Mouse (Mus musculus) forebrain, postnatal 0 days (tissue): ENCODE results near the gene Zbtb17. TPM values are rescaled to one million over a fixed set of nuclear protein-coding genes. Genes with fewer than 3 reads are reported as not detected.

Experiments
- ATAC-seq: fragments of 200-750 bp; cut with Nextera tagmentation; 2 replicates; pipeline ENCODE4 v1.8.0; 2017; ENCODE audit warnings: mild to moderate bottlenecking, moderate library complexity
- DNase-seq: peaks from one replicate; pipeline ENCODE4 v3.0.0-alpha.2; 2015
- H3K27ac ChIP-seq: fragments of 300-500 bp; sonication (generic); 2 replicates; pipeline ENCODE4 v1.5.1; 2014; ENCODE audit warnings: low read depth, mild to moderate bottlenecking, antibody characterized with exemption, low read length, moderate library complexity, mixed read lengths
- H3K27me3 ChIP-seq: fragments of 300-500 bp; sonication (generic); 2 replicates; pipeline ENCODE4 v1.6.1; 2014; ENCODE audit warnings: mild to moderate bottlenecking, low read length, mixed read lengths; ENCODE audit not compliant: insufficient read depth
- H3K36me3 ChIP-seq: fragments of 300-500 bp; sonication (generic); 2 replicates; pipeline ENCODE4 v1.6.1; 2014; ENCODE audit warnings: mild to moderate bottlenecking, moderate library complexity; ENCODE audit not compliant: insufficient read depth
- H3K4me1 ChIP-seq: fragments of 300-500 bp; sonication (generic); 2 replicates; pipeline ENCODE4 v1.6.1; 2014; ENCODE audit warnings: antibody characterized with exemption; ENCODE audit not compliant: insufficient read depth
- H3K4me2 ChIP-seq: fragments of 300-500 bp; sonication (generic); 2 replicates; pipeline ENCODE4 v1.6.1; 2014; ENCODE audit warnings: low read depth, mild to moderate bottlenecking, moderate library complexity
- H3K4me3 ChIP-seq: fragments of 300-500 bp; sonication (generic); 2 replicates; pipeline ENCODE4 v1.5.1; 2014; ENCODE audit warnings: low read depth, low read length, mixed read lengths
- H3K9ac ChIP-seq: fragments of 300-500 bp; sonication (generic); 2 replicates; pipeline ENCODE4 v1.6.1; 2014; ENCODE audit warnings: mild to moderate bottlenecking
- H3K9me3 ChIP-seq: fragments of 300-500 bp; sonication (generic); 2 replicates; pipeline ENCODE4 v1.6.1; 2016; ENCODE audit warnings: low read length
- CTCF ChIP-seq: sonication (generic); IDR thresholded peaks from 2 replicates; pipeline ENCODE4 v1.5.1; 2016; ENCODE audit warnings: antibody characterized with exemption, control low read depth, low read depth
- WGBS: fragments of 180-500 bp; shearing (Covaris S2); extraction: QIAGEN DNeasy Blood & Tissue Kit; methylation state at CpG from one replicate; pipeline ENCODE4 v1.1.7; 2014; 5-methylcytosine and 5-hydroxymethylcytosine counted together
- polyA plus RNA-seq: library from polyadenylated mRNA; unstranded; fragments of >200 nt; fragmentation: Nextera tagmentation; extraction: Ambion mirVana; gene quantifications from 2 replicates; pipeline ENCODE4 v1.2.1, GENCODE M21; 2015
- total RNA-seq: library from RNA; depleted of rRNA; stranded (reverse); fragments of >200 nt; gene quantifications from 2 replicates; pipeline ENCODE4 v1.2.3, GENCODE M21; 2014

Gene Zbtb17
- total and polyA plus RNA-seq, 2 experiments from 2014 or later: 32.8 to 42.1 TPM

GRCm38 (mm10) chr4:141405314-141405622, 39.2 kb upstream of the Zbtb17 start:
- Histone ChIP-seq H3K36me3 (no peaks in the 10 kb centered on the region), H3K9ac (no peak overlapping the region), H3K27me3 (no peaks in the 10 kb centered on the region; the same call in 1 of the 2 replicates), H3K9me3 (no peaks in the 10 kb centered on the region), H3K4me1 (no peaks in the 10 kb centered on the region), H3K27ac (no peak overlapping the region), H3K4me2 (no peak overlapping the region), H3K4me3 (no peak overlapping the region)
- no peak for TF ChIP-seq CTCF
- DNase-seq: no peak
- ATAC-seq: no peak
- WGBS: 84% methylated on average over 3 of the region's 3 CpGs

DNA sequence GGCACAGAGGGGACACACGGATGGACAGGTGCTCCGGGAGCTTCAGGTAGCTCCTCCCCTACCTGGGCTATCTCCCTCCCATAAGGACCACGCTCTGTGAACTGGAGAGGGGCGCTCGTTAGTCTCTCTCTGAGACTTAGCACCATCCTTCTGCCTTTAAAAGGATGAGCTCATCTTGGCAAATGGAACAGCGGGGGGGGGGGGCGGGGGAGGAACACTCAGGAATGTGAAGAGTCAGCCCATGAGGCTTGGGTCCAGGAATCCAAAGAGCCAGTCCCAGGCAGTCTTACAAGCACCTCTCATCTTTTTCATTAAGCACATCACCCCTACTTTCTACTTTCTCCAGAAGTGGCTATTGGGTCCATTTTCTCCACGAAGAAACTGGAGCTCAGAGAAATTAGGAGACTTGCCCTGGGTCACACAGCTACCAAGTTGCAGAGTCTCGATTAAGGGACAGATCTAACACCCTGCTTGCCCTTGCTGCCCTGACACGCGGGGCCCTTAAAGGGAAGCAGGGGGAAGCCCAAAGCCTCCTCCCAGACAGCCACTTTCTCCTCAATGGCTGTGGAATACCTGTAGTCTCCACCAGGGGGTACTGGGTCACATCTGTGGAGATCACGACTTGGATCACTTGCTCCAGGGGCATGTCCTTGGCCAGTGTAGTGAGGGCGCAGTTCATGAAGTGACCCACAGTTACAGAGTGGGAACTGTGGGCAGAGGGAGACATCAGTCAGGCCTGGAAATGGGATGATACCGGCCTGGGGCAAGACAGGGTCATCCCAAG, 37.7 kb upstream of the Zbtb17 start:
- H3K4me1 ChIP-seq: no peaks in the 10 kb centered on the region
- 45% methylated on average over 14 of the region's 14 CpGs for WGBS
- H3K4me2 ChIP-seq: no peak overlapping the region
- H3K36me3 ChIP-seq: no peaks in the 10 kb centered on the region
- no peak overlapping the region for H3K9ac ChIP-seq
- TF ChIP-seq CTCF: peak; percentile 68
- ATAC-seq: no peak
- H3K9me3 ChIP-seq: no peaks in the 10 kb centered on the region
- DNase-seq: no peak
- H3K27ac ChIP-seq: no peak overlapping the region
- no peak overlapping the region for H3K4me3 ChIP-seq
- H3K27me3 ChIP-seq: no peaks in the 10 kb centered on the region; the same call in 1 of the 2 replicates

- WGBS: 98% methylated on average over 3 of the region's 3 CpGs
- H3K4me2 ChIP-seq: no peak overlapping the region
- H3K27me3 ChIP-seq: no peaks in the 10 kb centered on the region; the same call in 1 of the 2 replicates
- H3K36me3 ChIP-seq: no peaks in the 10 kb centered on the region
- no peak overlapping the region for H3K27ac ChIP-seq
- DNase-seq: no peak
- no peaks in the 10 kb centered on the region for H3K4me1 ChIP-seq
- H3K4me3 ChIP-seq: no peak overlapping the region
- no peak for ATAC-seq
- TF ChIP-seq CTCF: no peak
- H3K9ac ChIP-seq: no peak overlapping the region
- no peaks in the 10 kb centered on the region for H3K9me3 ChIP-seq
Observed at GRCm38 (mm10) chr4:141408577-141408976, 35.9 kb upstream of the Zbtb17 start.

GRCm38 (mm10) chr4:141411430-141411992, 32.9 kb upstream of the Zbtb17 start:
- no peak; the same call in 1 of the 2 replicates for TF ChIP-seq CTCF
- 18% methylated on average over 22 of the region's 22 CpGs for WGBS
- Histone ChIP-seq H3K36me3 (no peaks in the 10 kb centered on the region), H3K9me3 (no peaks in the 10 kb centered on the region), H3K9ac (no peak overlapping the region), H3K4me3 (no peak overlapping the region), H3K27ac (no peak overlapping the region), H3K27me3 (no peaks in the 10 kb centered on the region), H3K4me2 (no peak overlapping the region), H3K4me1 (no peaks in the 10 kb centered on the region)
- ATAC-seq (no peak), DNase-seq (no peak)

- H3K9me3 ChIP-seq: no peaks in the 10 kb centered on the region
- no peaks in the 10 kb centered on the region for H3K27me3 ChIP-seq
- no peaks in the 10 kb centered on the region for H3K4me1 ChIP-seq
- TF ChIP-seq CTCF: no peak
- H3K4me3 ChIP-seq: no peak within 1 kb of the TSS
- no peak within 1 kb of the TSS for H3K27ac ChIP-seq
- ATAC-seq: no peak
- DNase-seq: no peak
- no peak within 1 kb of the TSS for H3K9ac ChIP-seq
- no peak within 1 kb of the TSS for H3K4me2 ChIP-seq
- no peaks in the 10 kb centered on the region for H3K36me3 ChIP-seq
- WGBS: 63% methylated on average over 7 of the region's 7 CpGs
Observed at GRCm38 (mm10) chr4:141415924-141416323, 28.5 kb upstream of the Zbtb17 start, which contains the start of gene Clcnkb. Gene Clcnkb (minus strand): TSS chr4:141416014.

DNA sequence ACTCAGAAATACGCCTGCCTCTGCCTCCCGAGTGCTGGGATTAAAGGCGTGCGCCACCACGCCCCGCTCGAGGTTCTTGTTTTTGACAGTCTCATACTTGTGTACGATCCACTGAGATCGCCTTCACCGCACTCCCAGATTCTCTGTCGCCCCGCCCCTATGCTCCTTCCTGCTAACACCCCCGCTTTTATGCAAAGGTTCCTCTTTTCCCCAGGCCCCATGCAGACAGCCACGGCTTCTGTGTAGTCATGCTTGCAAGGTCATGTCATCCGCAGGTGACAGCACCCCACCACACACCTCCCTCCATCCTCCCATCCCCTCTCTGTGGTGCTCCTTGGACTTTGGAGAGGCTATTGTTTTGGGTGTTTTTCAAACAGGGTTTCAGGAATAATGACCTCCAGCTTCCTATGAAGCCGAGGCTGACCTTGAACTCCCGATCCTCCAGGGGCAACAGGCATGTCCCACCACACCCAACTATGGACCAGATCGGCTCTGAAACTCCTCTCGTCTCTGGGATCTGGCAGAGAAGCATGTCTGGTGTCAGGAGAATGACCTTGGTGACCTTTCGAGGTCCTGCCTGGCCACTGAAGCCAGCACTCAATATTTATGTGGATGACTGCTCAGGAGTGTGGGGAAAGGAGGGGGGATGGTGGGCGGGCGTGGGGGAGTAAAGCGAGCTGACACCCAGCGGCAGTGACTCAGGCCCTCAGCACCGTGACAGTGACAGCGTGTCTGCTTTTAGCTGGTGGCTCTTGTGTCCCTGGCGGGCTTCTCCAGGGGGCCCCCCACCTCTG, 24.9 kb upstream of the Zbtb17 start:
- H3K9ac ChIP-seq: no peak overlapping the region
- no peak for TF ChIP-seq CTCF
- no peaks in the 10 kb centered on the region for H3K36me3 ChIP-seq
- no peaks in the 10 kb centered on the region for H3K9me3 ChIP-seq
- no peaks in the 10 kb centered on the region for H3K27me3 ChIP-seq
- H3K4me3 ChIP-seq: no peak overlapping the region
- H3K4me1 ChIP-seq: no peaks in the 10 kb centered on the region
- 74% methylated on average over 27 of the region's 27 CpGs for WGBS
- H3K4me2 ChIP-seq: no peak overlapping the region
- DNase-seq: no peak
- no peak overlapping the region for H3K27ac ChIP-seq
- no peak for ATAC-seq
